Mouse (Mus musculus): ENCODE data around the gene Uaca. TPM values are rescaled to one million over a fixed set of nuclear protein-coding genes. Genes with fewer than 3 reads are reported as not detected.

Gene Uaca
- total and polyA plus RNA-seq, 3 experiments: 0.17 to 0.34 TPM; not detected in 1

- in situ Hi-C loops (cut with MboI; ENCODE audit: low pct_ligation_motif_present, low pct_unique_long_range_greater_than_20kb, low sequenced_read_pairs): no loop called here
- no peak overlapping the region for H3K4me2 ChIP-seq (ENCODE audit: insufficient read depth, low read depth, poor library complexity, severe bottlenecking)
- no peaks in the 10 kb centered on the region for H3K27me3 ChIP-seq (replicated peaks)
- H3K4me3 ChIP-seq (replicated peaks in 1 of 3; ENCODE audit: low read depth in 2 of 3, low read length in 2 of 3, poor library complexity in 1 of 3): no peak overlapping the region
- DNase-seq (ENCODE audit: extremely low read depth): no peak
- dilution Hi-C loops (cut with MboI; ENCODE audit: extremely low pct_ligation_motif_present, extremely low pct_unique_long_range_greater_than_20kb, low sequenced_read_pairs): no loop called here
- H3K36me3 ChIP-seq (replicated peaks in 1 of 2; ENCODE audit: control insufficient read depth in 1 of 2, insufficient read depth in 1 of 2, low read length in 1 of 2): no peaks in the 10 kb centered on the region
- H3K79me2 ChIP-seq (replicated peaks; ENCODE audit: control insufficient read depth, extremely low read depth, insufficient read depth, poor library complexity, severe bottlenecking): no peaks in the 10 kb centered on the region
- H3K4me1 ChIP-seq (ENCODE audit: control insufficient read depth in 1 of 2, insufficient read depth in 2 of 2): no peaks in the 10 kb centered on the region
- H3K27ac ChIP-seq (ENCODE audit: insufficient read depth, low read depth): no peak overlapping the region
- no peak overlapping the region for H3K9ac ChIP-seq (ENCODE audit: insufficient read depth, low read depth)
- no peak for TF ChIP-seq JUND (conservative IDR thresholded peaks at IDR 0.05; ENCODE audit: low read depth, low read length)
- no peak for TF ChIP-seq JUN (IDR thresholded peaks at IDR 0.05; ENCODE audit: insufficient read depth, low read depth, low read length)
- no peak for TF ChIP-seq MAX (IDR thresholded peaks at IDR 0.05; ENCODE audit: low read length)
- TF ChIP-seq CTCF (conservative IDR thresholded peaks at IDR 0.05 in 1 of 2, IDR thresholded peaks at IDR 0.05 in 1 of 2; ENCODE audit: low read depth in 2 of 2, low read length in 2 of 2): no peak
- TF ChIP-seq ZKSCAN1 (IDR thresholded peaks at IDR 0.05; ENCODE audit: borderline replicate concordance, low read depth, low read length): no peak
- no peak for TF ChIP-seq MAFK (IDR thresholded peaks at IDR 0.05; ENCODE audit: insufficient replicate concordance, low read length)
- no peak for TF ChIP-seq ELF1 (IDR thresholded peaks at IDR 0.05; ENCODE audit: low read depth, low read length)
- TF ChIP-seq MXI1 (IDR thresholded peaks at IDR 0.05; ENCODE audit: low read depth, low read length): no peak
- no peak for TF ChIP-seq POLR2AphosphoS2 (IDR thresholded peaks at IDR 0.05; ENCODE audit: low read depth, low read length)
- no peaks in the 10 kb centered on the region for H3K9me3 ChIP-seq (replicated peaks; ENCODE audit: low read length)
Measured at GRCm38 (mm10) chr9:60912266-60912665, 117.9 kb downstream of the Uaca start.

DNA sequence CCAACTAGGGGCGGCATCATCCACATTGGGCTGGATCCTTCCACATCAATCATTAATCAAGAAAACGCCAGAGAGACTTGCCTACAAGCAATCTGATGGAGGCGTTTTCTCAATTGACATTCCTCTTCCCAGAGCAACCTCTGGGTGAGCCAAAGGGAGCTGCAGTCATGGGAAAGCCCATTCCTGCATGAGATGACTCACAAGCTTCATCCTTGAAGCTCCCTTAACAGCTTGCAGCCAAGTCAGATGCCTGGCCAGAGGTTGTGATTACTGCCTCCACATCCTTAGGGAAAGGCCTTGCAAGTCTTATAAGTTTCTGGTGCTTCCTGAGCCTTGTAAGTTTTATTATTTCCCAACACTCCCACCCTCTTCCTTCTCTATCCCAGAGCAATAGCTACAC lies 119.3 kb downstream of the Uaca start:
- Histone ChIP-seq H3K79me2 (replicated peaks; ENCODE audit: control insufficient read depth, extremely low read depth, insufficient read depth, poor library complexity, severe bottlenecking) (no peaks in the 10 kb centered on the region), H3K4me3 (replicated peaks in 1 of 3; ENCODE audit: low read depth in 2 of 3, low read length in 2 of 3, poor library complexity in 1 of 3) (no peak overlapping the region)
- in situ Hi-C loops (cut with MboI; ENCODE audit: low pct_ligation_motif_present, low pct_unique_long_range_greater_than_20kb, low sequenced_read_pairs): no loop called here

More for the DNA sequence above, 119.3 kb downstream of the Uaca start:
- Histone ChIP-seq H3K36me3 (replicated peaks in 1 of 2; ENCODE audit: control insufficient read depth in 1 of 2, insufficient read depth in 1 of 2, low read length in 1 of 2) (no peaks in the 10 kb centered on the region), H3K27ac (ENCODE audit: insufficient read depth, low read depth) (no peak overlapping the region), H3K9ac (ENCODE audit: insufficient read depth, low read depth) (no peak overlapping the region), H3K9me3 (replicated peaks; ENCODE audit: low read length) (no peaks in the 10 kb centered on the region), H3K27me3 (replicated peaks) (peaks cover 2% of the 10 kb centered on the region), H3K4me1 (ENCODE audit: control insufficient read depth in 1 of 2, insufficient read depth in 2 of 2) (no peaks in the 10 kb centered on the region), H3K4me2 (ENCODE audit: insufficient read depth, low read depth, poor library complexity, severe bottlenecking) (no peak overlapping the region)
- no peak for TF ChIP-seq IRF4 (IDR thresholded peaks at IDR 0.05; ENCODE audit: low read depth, low read length)
- no peak for TF ChIP-seq PAX5 (IDR thresholded peaks at IDR 0.05; ENCODE audit: low read length)
- no peak for TF ChIP-seq MAX (IDR thresholded peaks at IDR 0.05; ENCODE audit: low read length)
- no peak for TF ChIP-seq JUND (conservative IDR thresholded peaks at IDR 0.05; ENCODE audit: low read depth, low read length)
- TF ChIP-seq NELFE (IDR thresholded peaks at IDR 0.05; ENCODE audit: low read depth, low read length): no peak
- no peak for TF ChIP-seq KAT2A (IDR thresholded peaks at IDR 0.05; ENCODE audit: insufficient replicate concordance, low read length)
- no peak for TF ChIP-seq ETS1 (conservative IDR thresholded peaks at IDR 0.05; ENCODE audit: low read depth, low read length)
- TF ChIP-seq ZNF384 (IDR thresholded peaks at IDR 0.05; ENCODE audit: low read depth, low read length): no peak
- no peak for TF ChIP-seq USF2 (conservative IDR thresholded peaks at IDR 0.05; ENCODE audit: low read depth, low read length)
- no peak for TF ChIP-seq CTCF (conservative IDR thresholded peaks at IDR 0.05 in 1 of 2, IDR thresholded peaks at IDR 0.05 in 1 of 2; ENCODE audit: low read depth in 2 of 2, low read length in 2 of 2)
- no peak for TF ChIP-seq ZMIZ1 (IDR thresholded peaks at IDR 0.05; ENCODE audit: low read depth, low read length)
- TF ChIP-seq EP300 (IDR thresholded peaks at IDR 0.05; ENCODE audit: low read length): no peak
- no peak for TF ChIP-seq RCOR1 (conservative IDR thresholded peaks at IDR 0.05; ENCODE audit: low read depth, low read length)
- no peak for TF ChIP-seq MYC (IDR thresholded peaks at IDR 0.05; ENCODE audit: low read depth, low read length)
- no peak for TF ChIP-seq SMC3 (IDR thresholded peaks at IDR 0.05; ENCODE audit: low read depth, low read length)
- TF ChIP-seq ZKSCAN1 (IDR thresholded peaks at IDR 0.05; ENCODE audit: borderline replicate concordance, low read depth, low read length): no peak
- no peak for TF ChIP-seq POLR2AphosphoS2 (IDR thresholded peaks at IDR 0.05; ENCODE audit: low read depth, low read length)
- TF ChIP-seq E2F4 (IDR thresholded peaks at IDR 0.05; ENCODE audit: insufficient replicate concordance, low read depth, low read length): no peak
- no peak for DNase-seq (ENCODE audit: extremely low read depth)
- dilution Hi-C loops (cut with MboI; ENCODE audit: extremely low pct_ligation_motif_present, extremely low pct_unique_long_range_greater_than_20kb, low sequenced_read_pairs): no loop called here
